Mouse (Mus musculus): ENCODE results near the gene Pank2.

DNA sequence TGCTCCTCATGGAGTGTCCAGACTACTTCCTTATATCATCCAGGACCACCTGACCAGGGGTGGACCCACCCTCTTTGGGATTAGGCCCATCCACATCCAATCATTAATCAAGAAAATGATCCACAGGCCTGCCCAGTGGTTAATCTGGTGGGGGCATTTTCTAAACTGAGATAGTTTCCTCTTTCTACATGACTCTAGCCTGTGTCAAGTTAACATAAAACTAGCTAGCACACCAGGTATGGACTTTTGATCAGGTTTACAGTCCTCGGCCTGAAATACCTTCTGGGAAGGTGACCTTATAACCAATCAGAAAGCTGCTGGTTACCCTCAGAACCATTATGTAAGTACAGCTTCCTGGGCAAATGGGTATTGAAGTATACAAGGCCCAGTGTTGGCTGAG lies 66.7 kb downstream of the Pank2 start:
- no peak for TF ChIP-seq CTCF (IDR thresholded peaks at IDR 0.05; ENCODE audit: borderline replicate concordance, insufficient read depth, low read length)
- no peak for TF ChIP-seq POLR2A (IDR thresholded peaks at IDR 0.05; ENCODE audit: low read depth, low read length)
